ENCODE assay signal across 20 mouse cellular contexts in genomic region chr8:103464777-103465353, GRCm38 (mm10).
DNase-seq lines count a peak whose midpoint lies in the region; ATAC-seq and TF ChIP-seq lines count a peak whose summit lies in the region.
"Had no signal": no experiment of that assay in that cellular context is flagged by ENCODE, and none has a peak within 500 bp of the region (broad histone marks: within the 10 kb centered on the region; RNA-seq: fewer than 3 reads in every experiment).

No protein-coding gene starts in this region.

- H3K27ac ChIP-seq in hindbrain, embryonic 12.5 days: peak overlapping the region; percentile 55
- no peak overlapping the region for H3K27ac ChIP-seq in hindbrain, embryonic 16.5 days (ENCODE audit: low read depth, low read length)
- H3K27ac ChIP-seq in embryonic fibroblast, embryonic 13.5 days (ENCODE audit: insufficient read depth, low read length): peak overlapping the region; percentile 67; the same call in 1 of the 2 replicates
- H3K27ac ChIP-seq in hindbrain, embryonic 15.5 days (replicated peaks): no peak overlapping the region; the same call in 1 of the 2 replicates
- 0 out of 2 replicates have a peak overlapping the region, but pooled peaks have one; percentile 8 for H3K27ac ChIP-seq in midbrain, embryonic 16.5 days (ENCODE audit: low read length)
- H3K27ac ChIP-seq: kidney, embryonic 15.5 days; layer of hippocampus, adult 2 months; limb, embryonic 12.5 days; liver, embryonic 13.5 days; lung, embryonic 15.5 days had no signal

- peaks cover 8% of the 10 kb centered on the region for H3K4me1 ChIP-seq in hindbrain, embryonic 12.5 days
- H3K4me1 ChIP-seq in hindbrain, embryonic 16.5 days (ENCODE audit: control insufficient read depth, insufficient read depth, low read depth, low read length): no peaks in the 10 kb centered on the region
- peaks cover 4% of the 10 kb centered on the region; the same call in 1 of the 2 replicates for H3K4me1 ChIP-seq in embryonic fibroblast, embryonic 13.5 days (ENCODE audit: control insufficient read depth, insufficient read depth, low read length)
- 0 out of 2 replicates have a peak, but pooled peaks cover 6% of the 10 kb centered on the region for H3K4me1 ChIP-seq in hindbrain, embryonic 15.5 days (replicated peaks)
- peaks cover 10% of the 10 kb centered on the region for H3K4me1 ChIP-seq in midbrain, embryonic 16.5 days (ENCODE audit: control insufficient read depth, insufficient read depth, low read length)
- H3K4me1 ChIP-seq: kidney, embryonic 15.5 days; liver, embryonic 13.5 days had no signal

- no peak overlapping the region for H3K9ac ChIP-seq in hindbrain, embryonic 12.5 days
- H3K9ac ChIP-seq in hindbrain, embryonic 16.5 days (ENCODE audit: low read depth, low read length): no peak overlapping the region
- H3K9ac ChIP-seq in hindbrain, embryonic 15.5 days: no peak overlapping the region
- H3K9ac ChIP-seq in midbrain, embryonic 16.5 days (ENCODE audit: low read depth, low read length): no peak overlapping the region
- H3K9ac ChIP-seq: kidney, embryonic 15.5 days; limb, embryonic 12.5 days; liver, embryonic 13.5 days; lung, embryonic 15.5 days had no signal

- TF ChIP-seq POLR2A in embryonic fibroblast, embryonic 13.5 days (IDR thresholded peaks at IDR 0.05; ENCODE audit: low read depth, low read length): no peak

- H3K27me3 ChIP-seq in hindbrain, embryonic 12.5 days: no peaks in the 10 kb centered on the region
- H3K27me3 ChIP-seq in hindbrain, embryonic 16.5 days (replicated peaks; ENCODE audit: control insufficient read depth, insufficient read depth, low read length): no peaks in the 10 kb centered on the region
- no peaks in the 10 kb centered on the region for H3K27me3 ChIP-seq in hindbrain, embryonic 15.5 days
- H3K27me3 ChIP-seq in midbrain, embryonic 16.5 days (ENCODE audit: control insufficient read depth, insufficient read depth, low read depth, low read length): no peaks in the 10 kb centered on the region
- H3K27me3 ChIP-seq: kidney, embryonic 15.5 days; limb, embryonic 12.5 days; liver, embryonic 13.5 days; lung, embryonic 15.5 days had no signal

- H3K4me2 ChIP-seq in hindbrain, embryonic 12.5 days (replicated peaks): no peak overlapping the region
- H3K4me2 ChIP-seq in hindbrain, embryonic 16.5 days (ENCODE audit: low read length): no peak overlapping the region
- H3K4me2 ChIP-seq in hindbrain, embryonic 15.5 days: no peak overlapping the region
- H3K4me2 ChIP-seq in midbrain, embryonic 16.5 days (ENCODE audit: low read length): no peak overlapping the region
- H3K4me2 ChIP-seq: kidney, embryonic 15.5 days; limb, embryonic 12.5 days; liver, embryonic 13.5 days; lung, embryonic 15.5 days had no signal

- TF ChIP-seq CTCF in embryonic fibroblast, embryonic 13.5 days (IDR thresholded peaks at IDR 0.05; ENCODE audit: borderline replicate concordance, insufficient read depth, low read length): no peak

- 35% methylated on average over 2 of the region's 2 CpGs for WGBS in hindbrain, embryonic 12.5 days
- WGBS in hindbrain, embryonic 16.5 days: 44% methylated on average over 2 of the region's 2 CpGs
- 45% methylated on average over 2 of the region's 2 CpGs for WGBS in hindbrain, embryonic 15.5 days
- WGBS in midbrain, embryonic 16.5 days: 32% methylated on average over 2 of the region's 2 CpGs

- no peaks in the 10 kb centered on the region for H3K36me3 ChIP-seq in hindbrain, embryonic 12.5 days
- no peaks in the 10 kb centered on the region for H3K36me3 ChIP-seq in hindbrain, embryonic 16.5 days (ENCODE audit: control insufficient read depth, insufficient read depth, low read length)
- H3K36me3 ChIP-seq in hindbrain, embryonic 15.5 days: no peaks in the 10 kb centered on the region
- no peaks in the 10 kb centered on the region for H3K36me3 ChIP-seq in midbrain, embryonic 16.5 days (ENCODE audit: control insufficient read depth, insufficient read depth, low read length)
- H3K36me3 ChIP-seq: kidney, embryonic 15.5 days; limb, embryonic 12.5 days; liver, embryonic 13.5 days; lung, embryonic 15.5 days had no signal

- ATAC-seq in hindbrain, embryonic 12.5 days (ENCODE audit: low FRiP score): peak; percentile 87
- ATAC-seq in hindbrain, embryonic 16.5 days: no peak
- ATAC-seq in hindbrain, embryonic 15.5 days (ENCODE audit: low FRiP score, low read depth): peak; percentile 48; the same call in 1 of the 2 replicates
- peak; percentile 71; the same call in 1 of the 2 replicates for ATAC-seq in midbrain, embryonic 16.5 days
- no peak for ATAC-seq in inflammation-experienced regulatory T-cells, adult 6 months
- ATAC-seq: intestine, embryonic 16.5 days had no signal

- no peak overlapping the region for H3K4me3 ChIP-seq in hindbrain, embryonic 12.5 days
- no peak overlapping the region for H3K4me3 ChIP-seq in hindbrain, embryonic 16.5 days (ENCODE audit: low read length)
- H3K4me3 ChIP-seq in embryonic fibroblast, embryonic 13.5 days (ENCODE audit: insufficient read depth, low read length): no peak overlapping the region
- H3K4me3 ChIP-seq in hindbrain, embryonic 15.5 days: no peak overlapping the region
- H3K4me3 ChIP-seq in midbrain, embryonic 16.5 days (ENCODE audit: low read depth, low read length): no peak overlapping the region
- H3K4me3 ChIP-seq: kidney, embryonic 15.5 days; layer of hippocampus, adult 2 months; limb, embryonic 12.5 days; liver, embryonic 13.5 days; lung, embryonic 15.5 days had no signal

- no peaks in the 10 kb centered on the region; the same call in 1 of the 2 replicates for H3K9me3 ChIP-seq in hindbrain, embryonic 12.5 days (replicated peaks)
- H3K9me3 ChIP-seq in hindbrain, embryonic 16.5 days (ENCODE audit: control insufficient read depth, low read length): peaks cover 3% of the 10 kb centered on the region; the same call in 1 of the 2 replicates
- H3K9me3 ChIP-seq in hindbrain, embryonic 15.5 days: no peaks in the 10 kb centered on the region
- peaks cover 5% of the 10 kb centered on the region for H3K9me3 ChIP-seq in midbrain, embryonic 16.5 days (replicated peaks; ENCODE audit: control insufficient read depth, low read length, poor library complexity, severe bottlenecking)
- H3K9me3 ChIP-seq: kidney, embryonic 15.5 days; liver, embryonic 13.5 days; lung, embryonic 15.5 days had no signal

- DNase-seq in spleen, postnatal 10 days (ENCODE audit: low spot score in 2 of 2): no peak
- DNase-seq in kidney, postnatal 36 days: no peak
- DNase-seq: adrenal gland, postnatal 25 days; B cell, adult 2 months; cerebellum, adult 2 months; gastrocnemius, postnatal 25 days; heart, postnatal 14 days; liver, embryonic 13.5 days; thymus, postnatal 14 days had no signal

Comparison
In these comparisons a context has a peak if more than half of its experiments do, and no peak if none do; other contexts are left out.
1. ATAC-seq: peak in hindbrain, embryonic 12.5 days (single experiment), hindbrain, embryonic 15.5 days (single experiment) and midbrain, embryonic 16.5 days (single experiment); none in hindbrain, embryonic 16.5 days (single experiment) and inflammation-experienced regulatory T-cells, adult 6 months (single experiment).
2. H3K27ac ChIP-seq: peak in hindbrain, embryonic 12.5 days (single experiment), embryonic fibroblast, embryonic 13.5 days (single experiment) and midbrain, embryonic 16.5 days (single experiment); none in hindbrain, embryonic 16.5 days (single experiment) and hindbrain, embryonic 15.5 days (single experiment).